Mouse (Mus musculus): ENCODE data around the gene Esam.

Gene Esam

DNA sequence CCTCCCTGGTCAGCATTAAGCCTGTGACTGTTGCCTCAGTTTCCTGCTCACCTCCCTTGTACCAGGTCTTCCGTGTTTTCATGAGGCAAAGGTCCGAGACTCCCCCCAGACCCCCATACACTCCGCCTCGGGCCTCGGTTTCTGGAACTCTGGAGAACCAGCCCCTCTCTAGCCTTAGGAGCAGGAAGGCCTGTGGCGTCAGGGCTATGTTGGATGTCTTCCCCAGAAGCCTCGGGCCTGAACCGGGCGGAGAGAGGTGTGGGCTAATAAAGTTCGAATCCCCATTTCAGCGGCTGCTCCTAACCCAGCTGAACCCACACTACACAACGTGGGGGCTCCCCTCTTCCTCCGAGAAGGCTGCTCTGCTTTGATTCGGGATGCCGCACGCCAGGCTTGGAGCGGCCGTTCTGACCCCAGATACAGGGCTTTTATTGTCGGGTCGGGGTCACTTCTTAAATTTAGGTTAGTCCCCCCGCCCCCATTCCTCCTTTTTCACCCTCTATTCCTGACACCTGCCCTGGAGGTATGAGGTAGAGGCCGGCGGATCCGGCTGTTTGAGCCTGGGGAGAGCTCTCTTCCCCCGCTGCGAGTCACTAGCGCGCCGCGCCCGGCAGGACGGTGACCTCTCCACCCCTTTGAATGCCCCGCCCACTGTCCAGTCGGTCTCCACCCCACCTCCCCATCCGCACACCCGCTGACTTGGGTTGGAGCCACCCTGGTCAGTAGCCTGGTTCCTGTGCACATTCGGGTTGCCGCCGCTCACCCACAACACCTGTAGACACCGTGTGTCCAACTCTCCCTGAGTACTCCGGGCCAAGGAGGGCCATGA, at the start of gene Esam:
Esam (plus strand) TSS at position 683 of the 829 bp plus-strand sequence.
- DNase-seq (ENCODE audit: low spot score): no peak

- no peak for DNase-seq (ENCODE audit: low spot score)
Measured at GRCm38 (mm10) chr9:37485146-37485545, 42.7 kb upstream of the Esam start.

DNA sequence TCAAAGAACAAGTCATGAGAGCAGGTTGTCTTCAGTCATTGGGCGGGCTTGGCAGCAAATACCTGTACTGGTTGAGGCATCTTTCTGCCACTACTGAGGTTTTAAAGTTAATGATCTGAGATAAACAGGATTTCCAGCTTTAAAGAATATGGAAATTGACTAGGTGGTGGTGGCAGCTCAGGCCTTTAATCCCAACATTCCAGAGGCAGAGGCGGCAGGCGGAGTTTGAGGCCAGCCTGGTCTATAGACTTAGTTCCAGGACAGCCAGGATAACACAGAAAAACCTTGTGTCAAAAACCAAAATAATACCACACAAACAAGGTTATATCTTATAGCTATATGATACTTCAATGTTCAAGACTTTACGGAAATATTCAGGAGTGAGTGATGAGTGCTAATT, 39.8 kb upstream of the Esam start:
- DNase-seq (ENCODE audit: low spot score): no peak

DNA sequence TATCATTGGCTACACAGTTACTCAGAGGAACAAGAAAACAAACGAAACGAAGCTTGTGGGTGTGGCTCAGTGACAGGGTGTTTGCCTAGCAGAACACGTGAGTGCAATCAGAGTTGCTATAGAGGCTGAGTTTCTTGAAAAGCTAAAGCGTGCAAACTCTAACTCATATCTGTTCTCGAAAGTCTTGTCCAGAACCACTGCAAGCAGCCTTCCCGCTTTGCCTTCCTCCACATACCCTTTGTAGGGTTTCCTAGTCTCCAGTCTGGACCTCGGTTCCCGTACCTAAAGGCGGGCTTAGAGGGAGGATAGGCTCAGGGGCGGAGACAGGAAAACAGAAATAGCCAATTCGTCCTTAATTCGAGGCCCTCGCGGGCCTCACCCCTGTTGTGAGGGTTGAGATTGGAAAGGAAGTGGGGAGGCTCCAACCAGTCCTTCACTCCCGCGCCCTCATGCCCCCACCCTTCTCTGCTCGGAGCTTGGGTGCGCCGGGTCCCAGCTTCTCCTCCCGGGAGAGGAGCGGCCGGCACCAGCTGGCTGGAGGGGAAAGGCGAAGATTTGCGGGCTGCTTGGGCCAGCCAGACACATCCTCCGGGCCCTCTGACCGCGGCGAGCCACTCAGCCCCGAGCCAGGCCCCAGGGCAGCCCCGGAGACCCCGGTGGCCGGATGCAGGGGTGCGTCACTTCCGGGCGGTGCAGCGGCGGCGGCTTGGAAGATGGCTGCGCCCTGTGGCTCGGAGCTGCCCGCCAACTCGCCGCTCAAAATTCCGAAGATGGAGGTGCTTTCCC, 39.1 kb upstream of the Esam start, which contains the start of gene Msantd2:
Msantd2 (plus strand) TSS at position 709 of the 786 bp plus-strand sequence.
- DNase-seq (ENCODE audit: low spot score): peak; percentile 89

DNA sequence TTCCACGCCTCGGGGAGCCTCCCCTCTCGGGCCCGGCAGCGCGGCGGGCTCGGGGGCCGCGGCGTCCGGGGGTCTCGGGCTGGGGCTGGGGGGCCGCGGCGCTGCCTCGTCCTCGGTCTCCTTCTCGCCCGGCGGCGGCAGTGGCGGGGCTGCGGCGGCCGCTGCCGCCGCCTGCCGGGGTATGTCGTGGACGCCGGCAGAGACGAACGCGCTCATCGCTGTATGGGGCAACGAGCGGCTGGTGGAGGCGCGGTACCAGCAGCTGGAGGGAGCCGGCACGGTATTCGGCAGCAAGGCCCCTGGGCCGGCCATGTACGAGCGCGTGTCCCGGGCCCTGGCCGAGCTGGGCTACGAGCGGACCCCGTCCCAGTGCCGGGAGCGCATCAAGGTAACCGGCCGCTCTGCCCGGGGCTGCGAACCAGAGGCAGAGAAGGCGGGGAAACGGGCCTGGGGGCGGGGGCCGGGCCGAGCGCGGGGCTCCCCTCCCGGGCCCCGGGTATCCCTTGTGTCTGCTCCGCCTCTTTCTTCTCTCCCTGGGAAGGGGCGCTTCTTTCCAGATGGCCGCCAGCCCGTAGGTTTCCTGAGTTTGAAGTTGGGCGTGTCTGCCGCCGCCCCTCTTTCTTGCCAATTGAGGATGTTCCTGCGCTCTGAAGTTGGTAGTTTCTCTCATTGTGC, 38.3 kb upstream of the Esam start:
- DNase-seq (ENCODE audit: low spot score): peak; percentile 35

GRCm38 (mm10) chr9:37495761-37496160, 32.1 kb upstream of the Esam start:
- no peak for DNase-seq (ENCODE audit: low spot score)

DNA sequence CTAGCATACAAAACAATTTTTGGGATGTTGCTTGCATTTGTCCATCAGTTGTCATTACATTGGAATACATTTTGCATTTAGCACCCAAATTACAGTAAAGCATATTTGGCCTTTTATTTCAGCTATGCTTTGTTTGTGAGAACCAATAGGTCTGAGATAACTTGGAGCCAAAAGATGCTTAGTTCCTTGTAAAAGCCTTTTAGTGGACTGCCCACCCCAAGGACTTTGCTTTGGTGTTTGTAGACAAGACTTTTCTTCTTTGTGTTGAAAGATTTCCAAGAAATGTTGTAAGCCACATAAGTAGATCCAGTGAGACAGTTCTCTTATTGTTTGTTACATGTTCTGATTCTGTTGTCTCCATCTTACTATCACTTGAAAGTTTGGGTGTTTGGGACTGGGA, 31.6 kb upstream of the Esam start:
- DNase-seq (ENCODE audit: low spot score): no peak

GRCm38 (mm10) chr9:37500201-37500600, 27.7 kb upstream of the Esam start:
- no peak for DNase-seq (ENCODE audit: low spot score)

DNA sequence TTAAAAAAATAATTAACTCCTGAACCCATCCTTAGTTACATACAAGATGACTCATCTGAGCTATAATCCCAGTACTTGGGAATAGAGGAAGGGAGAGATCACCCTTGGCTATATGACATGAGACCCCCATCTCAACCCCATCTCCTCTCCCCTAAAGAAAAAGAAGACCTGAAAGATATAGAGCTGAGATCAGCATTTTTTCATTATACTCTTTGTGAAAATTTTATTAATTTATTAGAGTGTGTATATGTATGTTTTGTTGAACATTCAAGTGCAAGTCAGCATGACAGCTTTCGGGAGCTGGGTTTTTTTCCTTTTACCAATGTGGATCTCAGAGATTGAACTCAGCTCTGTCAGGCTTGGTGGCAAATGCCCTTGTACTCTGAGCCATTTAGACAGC, 26.7 kb upstream of the Esam start:
- DNase-seq (ENCODE audit: low spot score): no peak

DNA sequence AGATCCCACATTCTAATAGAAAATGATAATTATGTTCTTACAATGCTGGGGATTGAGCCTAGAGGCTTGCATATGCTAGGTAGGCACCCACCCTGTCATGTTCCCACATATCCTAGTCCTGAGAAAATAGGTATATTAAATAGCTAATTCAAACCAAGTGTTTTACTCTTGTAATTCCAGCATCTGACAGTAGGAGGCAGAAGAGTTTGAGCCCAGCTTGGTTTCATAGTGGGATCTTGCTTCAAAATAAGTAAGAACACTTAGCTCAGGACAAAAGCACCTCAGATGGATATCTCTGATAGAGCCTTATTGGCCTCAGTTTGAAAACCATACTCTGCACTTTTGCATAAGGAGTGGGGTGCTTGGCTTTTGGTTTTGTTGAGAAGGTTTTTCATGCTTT, 23.5 kb upstream of the Esam start:
- DNase-seq (ENCODE audit: low spot score): no peak

- DNase-seq (ENCODE audit: low spot score): no peak
Measured at GRCm38 (mm10) chr9:37506023-37506422, 21.9 kb upstream of the Esam start.

DNA sequence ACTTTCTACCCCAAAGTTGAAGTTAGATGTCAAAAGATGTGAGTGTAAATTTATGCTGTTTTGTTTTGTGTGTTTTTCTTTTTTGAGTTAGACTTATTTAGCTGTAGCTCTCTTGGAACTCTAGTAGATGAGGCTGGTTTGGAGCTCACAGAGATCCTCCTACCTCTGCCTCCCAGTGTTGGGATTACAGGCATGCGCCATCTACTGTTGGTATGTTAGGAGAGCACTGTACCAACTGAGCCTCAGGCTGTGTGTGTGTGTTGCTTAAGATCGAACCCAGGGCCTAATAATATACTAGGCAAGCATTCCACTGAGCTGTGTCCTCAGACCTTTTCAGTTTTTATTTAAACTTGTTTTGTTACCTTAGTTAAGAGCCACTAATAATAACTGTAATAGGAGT, 15.8 kb upstream of the Esam start:
- DNase-seq (ENCODE audit: low spot score): no peak

DNA sequence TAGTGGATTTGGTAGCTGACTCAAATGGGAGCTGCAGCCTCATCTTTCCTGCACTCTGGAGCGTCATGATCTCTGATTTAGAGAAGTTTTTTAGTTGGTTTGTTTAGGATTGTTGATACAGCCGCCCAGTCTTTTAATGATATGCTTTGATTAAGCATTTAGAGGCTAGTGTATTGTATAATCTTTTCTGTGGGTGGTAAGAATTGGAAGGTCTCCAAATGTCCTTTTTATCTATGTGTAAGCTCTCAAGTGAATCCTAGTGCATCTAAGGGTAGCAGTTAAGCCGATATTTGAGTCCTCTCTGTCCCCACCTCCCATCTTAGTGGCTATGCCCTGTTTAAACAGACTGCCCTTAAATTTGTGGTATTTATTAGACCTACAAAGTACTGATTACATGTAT, 13.4 kb upstream of the Esam start:
- DNase-seq (ENCODE audit: low spot score): no peak

- DNase-seq (ENCODE audit: low spot score): no peak
Measured at GRCm38 (mm10) chr9:37517467-37517866, 10.4 kb upstream of the Esam start.

DNA sequence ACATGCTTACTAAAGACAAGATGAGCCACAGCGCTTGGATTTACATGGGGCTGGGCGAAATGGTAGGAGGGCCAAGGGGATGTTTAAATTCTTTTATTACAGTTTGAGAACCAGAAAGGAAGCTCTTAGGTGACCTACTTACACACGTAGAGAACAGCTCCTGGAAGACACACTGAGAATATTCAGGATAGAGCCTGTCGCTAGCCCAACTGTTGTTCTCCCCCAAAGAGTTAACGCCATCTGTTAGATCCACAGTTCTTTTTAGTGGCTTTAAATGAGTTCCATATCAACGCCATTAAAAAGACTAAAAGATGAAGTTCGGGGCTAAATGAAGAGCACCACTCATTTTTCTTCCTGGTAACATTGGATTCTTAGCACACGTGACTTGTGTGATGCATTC, 8.9 kb upstream of the Esam start:
- no peak for DNase-seq (ENCODE audit: low spot score)

- DNase-seq (ENCODE audit: low spot score): no peak
Measured at GRCm38 (mm10) chr9:37519995-37520394, 7.9 kb upstream of the Esam start.

DNA sequence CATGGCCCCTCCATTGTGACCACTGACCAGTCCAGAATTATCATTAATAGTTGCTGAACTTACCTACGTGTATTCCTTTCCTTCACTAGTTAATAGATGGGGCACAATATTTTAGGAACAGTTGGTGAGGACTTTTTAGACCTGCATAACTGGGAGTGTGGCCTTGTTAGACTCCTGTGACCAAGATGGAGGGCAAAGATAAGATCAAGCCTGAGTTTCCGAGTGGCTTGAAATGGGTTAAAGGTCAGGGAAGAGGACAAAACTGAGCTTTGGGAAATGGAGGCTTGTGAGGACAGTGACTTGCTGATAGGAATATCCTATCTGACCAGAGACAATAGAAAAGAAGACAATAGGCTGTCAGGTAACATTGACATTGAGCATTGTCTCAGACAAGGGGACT, 2.4 kb upstream of the Esam start:
- DNase-seq (ENCODE audit: low spot score): no peak

GRCm38 (mm10) chr9:37526443-37527395, 1.2 kb upstream of the Esam start:
- no peak for DNase-seq (ENCODE audit: low spot score)

GRCm38 (mm10) chr9:37528225-37528970, 520 bp downstream of the Esam start:
- DNase-seq (ENCODE audit: low spot score): no peak

DNA sequence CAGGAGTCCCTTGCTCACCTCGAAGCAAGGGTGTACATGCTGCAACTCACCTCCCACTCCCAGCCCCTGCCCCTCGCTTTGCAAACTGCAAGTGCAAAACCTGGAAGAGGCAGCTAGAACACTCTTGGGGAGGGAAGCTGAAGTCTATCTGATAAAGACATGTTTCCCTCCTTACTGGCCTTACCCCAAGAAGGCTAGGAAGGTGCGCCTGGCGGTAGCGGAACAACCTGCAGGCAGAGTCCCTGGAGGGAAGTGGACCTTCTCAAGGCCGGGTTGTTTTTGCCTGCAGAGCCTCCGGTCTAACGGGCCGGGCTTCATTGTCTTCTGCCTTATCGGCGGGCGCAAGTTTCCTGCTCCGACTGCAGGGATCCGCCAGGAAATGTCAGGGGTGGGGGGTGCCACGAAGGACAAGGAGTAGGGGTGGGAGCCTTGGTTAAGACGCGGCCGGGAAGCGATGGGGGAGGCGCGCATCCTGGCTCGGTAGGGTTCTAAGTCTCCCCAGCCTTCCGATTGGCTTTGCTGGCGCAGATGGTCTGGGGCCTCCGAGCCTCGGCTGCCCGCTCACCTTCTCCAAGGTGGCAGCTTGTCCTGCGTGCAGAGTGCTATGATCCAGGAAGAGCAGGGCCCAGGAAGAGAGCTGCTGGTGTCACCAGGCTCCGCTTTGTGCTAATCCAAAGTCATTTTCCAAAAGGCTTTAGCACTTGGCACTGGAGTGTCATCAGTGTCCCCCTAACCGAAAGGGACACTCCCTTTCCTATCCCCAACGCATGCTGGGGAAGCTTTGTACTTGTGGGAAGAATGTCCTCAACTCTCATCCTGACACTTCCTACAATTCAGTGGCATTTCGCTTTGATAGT, 2.4 kb downstream of the Esam start:
- DNase-seq (ENCODE audit: low spot score): no peak

Measured in adipocyte (in vitro differentiated cells).